Mouse (Mus musculus) megakaryocyte, embryonic 14.5 days (primary cell): Measurements from ENCODE around the gene Gm21969.

Source experiments
- FLI1 ChIP-seq: IDR thresholded peaks from 2 replicates; pipeline ENCODE4 v1.6.1; 2012; ENCODE audit warnings: low read length, inconsistent platforms, mixed read lengths
- GATA1 ChIP-seq: IDR thresholded peaks from 3 replicates; pipeline ENCODE4 v1.6.1; 2012; ENCODE audit warnings: mixed read lengths, low read length, inconsistent platforms, borderline replicate concordance

DNA sequence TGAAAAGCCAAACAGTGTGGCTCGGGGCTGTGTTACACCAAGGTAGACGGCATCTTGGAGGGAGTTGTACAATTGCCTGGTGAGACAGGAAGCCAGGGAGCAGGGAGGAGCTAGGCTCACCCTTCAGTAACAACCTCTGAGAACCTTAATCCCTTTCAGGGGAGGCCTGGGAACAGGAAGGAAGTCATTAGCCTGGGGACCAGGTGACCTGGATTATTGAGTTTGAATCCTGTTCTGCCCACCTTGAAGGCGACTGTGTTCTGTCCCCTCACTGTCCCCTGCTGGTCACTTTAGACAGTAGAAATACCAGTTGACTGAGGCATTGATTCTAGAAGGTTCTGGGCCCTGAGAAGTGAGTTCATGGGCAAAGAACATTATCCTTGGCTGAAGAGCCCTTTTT, 8.9 kb upstream of the Gm21969 start:
- TF ChIP-seq GATA1 (no peak), FLI1 (no peak)
